Mouse (Mus musculus) left cerebral cortex, adult 8-10 months (tissue): ENCODE results near the gene Ptx4. TPM values are rescaled to one million over a fixed set of nuclear protein-coding genes. Genes with fewer than 3 reads are reported as not detected.
A peak's percentile ranks its signal among the peaks of the same experiment; 100 is the strongest.

Source experiments
- DNase-seq, 2 experiments: peaks; one replicate each; pipeline ENCODE4 v3.0.0; 2022; ENCODE audit warnings: low spot score in 2 of 2
- total RNA-seq, 4 experiments: library from RNA; stranded (reverse); gene quantifications; 2 replicates each; pipeline ENCODE4 v1.2.4; 2022

Ptx4 gene
- total RNA-seq, result under 1 TPM; 0.65 to 0.96 (median 0.75) TPM

- no peak for DNase-seq
Measured at GRCm38 (mm10) chr17:25120406-25120805, at the start of gene Ptx4. TSS of gene Ptx4 (plus strand) at chr17:25120760.

- peak in 1 of 2 experiments; percentile 37 for DNase-seq
Measured at GRCm38 (mm10) chr17:25076906-25077305, 43.7 kb upstream of the Ptx4 start.

GRCm38 (mm10) chr17:25077771-25078372, 42.7 kb upstream of the Ptx4 start:
- peak in 1 of 2 experiments; percentile 27 for DNase-seq

DNA sequence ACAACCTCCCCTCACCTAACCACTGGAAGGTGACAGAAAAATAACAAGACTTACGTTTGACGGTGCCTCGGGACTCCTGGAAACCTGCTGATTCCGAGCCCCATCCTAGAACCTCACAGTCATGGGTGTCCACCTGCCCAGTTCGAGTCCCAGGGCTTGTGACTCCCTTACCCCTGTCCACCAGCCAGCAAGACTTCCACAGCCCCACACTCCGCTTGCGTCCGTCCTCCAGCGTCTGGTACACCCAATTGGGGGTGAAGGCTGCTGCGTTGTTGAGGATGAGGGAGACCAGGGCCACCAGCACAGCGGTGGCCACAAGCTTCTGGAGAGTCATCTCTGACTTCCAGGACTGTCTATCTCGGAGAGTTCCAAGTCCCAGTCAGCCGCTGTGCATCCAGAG, 40.4 kb upstream of the Ptx4 start:
- no peak for DNase-seq

DNA sequence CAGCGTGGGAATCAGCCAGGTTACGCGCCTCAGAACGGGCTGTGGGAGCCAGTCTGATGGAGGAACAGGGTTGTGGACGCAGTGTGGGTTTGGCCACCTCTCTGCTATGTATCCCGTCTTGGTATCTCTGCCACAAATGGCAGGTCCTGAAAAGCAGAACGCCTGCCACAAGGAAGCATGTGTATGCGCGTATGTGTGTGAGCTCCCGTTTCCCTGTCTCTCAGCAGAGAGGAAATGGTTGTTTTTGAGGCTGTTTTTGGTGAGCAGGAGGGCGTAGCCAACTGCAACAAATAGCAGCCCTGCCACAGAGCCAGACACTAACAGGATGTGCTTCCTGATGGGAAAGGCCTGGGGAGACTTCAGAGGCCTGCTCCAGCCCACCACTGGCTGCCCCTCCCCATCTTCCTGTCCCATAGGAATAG, 39.6 kb upstream of the Ptx4 start:
- no peak for DNase-seq

DNA sequence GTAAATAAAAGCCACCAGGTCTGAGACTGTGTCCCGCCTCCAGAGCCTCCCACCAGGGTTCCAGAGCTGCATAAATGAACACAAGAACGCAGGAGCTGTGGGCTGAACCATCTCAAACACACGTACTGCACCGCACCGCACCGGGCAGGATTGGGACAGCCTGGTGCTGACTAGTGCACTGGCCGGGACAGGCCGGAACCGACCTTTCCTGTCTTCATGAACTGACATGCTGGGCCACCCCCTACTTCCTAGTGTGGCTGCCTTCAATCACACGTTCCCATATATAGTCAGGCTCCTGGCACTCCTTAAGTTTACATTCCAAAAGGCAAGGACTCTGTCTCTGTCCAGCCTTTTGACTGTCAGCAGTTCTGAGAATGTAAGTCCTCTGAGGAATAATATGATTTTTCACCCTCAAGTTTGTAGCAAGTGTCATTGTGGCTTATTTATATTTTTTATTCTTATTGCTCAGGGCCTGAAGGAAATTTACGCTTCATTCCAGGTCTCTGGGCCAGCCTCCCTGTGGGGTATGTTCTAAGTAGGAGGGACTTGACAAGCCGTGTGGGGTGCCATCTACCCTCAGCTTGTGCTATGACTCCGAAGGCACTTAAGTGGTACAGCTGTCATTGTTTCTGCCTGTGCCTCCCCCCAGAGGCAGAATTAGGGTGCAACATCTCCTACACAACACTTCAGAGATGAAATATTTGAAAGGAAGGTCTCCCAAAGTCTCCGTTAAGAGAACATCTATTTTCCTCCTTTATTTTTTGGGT, 38.3 kb upstream of the Ptx4 start:
- DNase-seq, result no peak

DNA sequence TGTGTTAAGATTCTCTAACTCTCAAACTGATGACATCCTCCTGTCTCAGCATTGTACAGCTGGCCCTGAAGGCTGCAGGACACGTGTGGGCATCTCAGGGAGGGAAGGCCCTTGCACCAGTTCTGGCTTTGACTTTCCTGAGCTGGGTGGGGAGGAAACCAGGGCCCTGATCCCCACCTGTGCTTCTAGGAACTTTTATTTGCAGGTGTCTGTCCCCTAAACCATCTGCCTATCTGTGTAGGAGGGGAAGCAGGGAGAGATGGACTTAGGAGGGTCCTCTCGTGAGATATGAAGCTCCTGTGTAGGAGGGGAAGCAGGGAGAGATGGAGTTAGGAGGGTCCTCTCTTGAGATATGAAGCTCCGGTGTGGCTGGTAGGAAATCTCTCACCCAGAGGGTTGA, 37.7 kb upstream of the Ptx4 start:
- no peak for DNase-seq

DNA sequence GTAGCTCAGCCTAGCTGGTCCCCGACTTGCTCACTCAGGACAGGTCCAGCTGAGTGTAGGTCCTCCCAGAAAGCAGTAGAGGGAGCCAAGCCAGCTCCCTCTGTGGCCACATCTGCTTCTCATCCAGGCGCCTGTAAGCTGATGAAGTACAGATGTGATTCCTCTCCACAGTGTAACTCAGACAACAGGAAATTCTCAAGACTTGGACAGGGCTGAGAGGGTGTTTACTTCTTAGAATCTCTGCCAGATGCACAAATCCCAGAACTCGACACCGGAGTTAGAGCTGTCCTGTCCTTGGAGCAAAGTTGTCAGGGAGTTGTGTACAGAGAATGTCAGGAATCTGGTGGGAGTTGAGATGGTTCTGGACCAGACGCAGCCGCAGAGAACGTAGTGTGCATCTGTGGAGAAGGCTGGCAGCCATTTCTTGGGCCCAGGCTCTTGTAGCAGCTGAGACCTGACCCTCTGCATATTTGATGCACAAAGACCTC, 37.1 kb upstream of the Ptx4 start, which contains the start of gene Tmem204:
TSS of gene Tmem204 (minus strand) at position 148 of the 488 bp plus-strand sequence.
- no peak for DNase-seq

DNA sequence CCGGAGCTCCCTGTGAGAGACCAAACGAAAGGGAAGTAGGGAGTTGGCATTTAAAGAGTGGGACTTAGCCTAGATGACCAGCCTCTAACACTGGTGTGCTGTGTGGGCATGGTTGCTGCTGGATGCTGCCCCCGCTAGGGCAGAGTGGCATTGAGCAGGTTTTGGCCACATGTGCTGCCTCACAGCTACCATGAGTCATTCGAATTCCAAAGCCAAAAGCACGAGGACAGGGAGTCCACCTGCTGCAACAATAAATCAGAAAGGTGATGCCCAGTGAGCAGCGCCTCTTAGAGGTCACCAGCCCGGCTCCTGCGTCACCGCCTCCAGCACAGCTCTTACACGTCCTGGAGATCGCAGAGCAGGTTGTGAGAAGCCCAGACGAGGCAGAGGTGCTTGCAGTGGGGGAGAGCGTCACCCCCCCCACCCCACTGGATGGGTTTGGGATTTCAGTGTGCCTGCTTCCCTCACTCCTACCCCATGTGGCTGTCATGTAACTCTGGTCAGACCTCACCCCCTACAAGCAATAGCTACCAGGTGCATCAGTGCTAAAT, 35.6 kb upstream of the Ptx4 start:
- DNase-seq, result no peak

DNA sequence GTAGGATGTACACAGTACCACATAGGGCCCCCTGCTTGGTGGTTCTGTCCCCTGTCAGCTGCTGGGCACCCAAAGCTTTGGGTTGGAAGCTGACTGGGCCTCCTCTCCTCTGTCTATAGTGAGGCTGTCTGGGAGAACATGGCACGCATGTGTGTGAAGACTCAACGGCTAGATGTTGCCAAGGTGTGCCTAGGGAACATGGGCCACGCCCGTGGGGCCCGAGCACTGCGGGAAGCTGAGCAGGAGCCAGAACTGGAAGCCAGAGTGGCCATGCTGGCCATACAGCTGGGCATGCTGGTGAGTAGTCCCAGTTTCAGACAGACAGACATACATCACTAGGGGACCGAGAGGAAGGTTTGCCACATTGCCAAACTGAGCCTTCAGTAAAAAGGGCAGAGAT, 33.8 kb upstream of the Ptx4 start:
- no peak for DNase-seq

GRCm38 (mm10) chr17:25089158-25089557, 31.4 kb upstream of the Ptx4 start:
- DNase-seq, result no peak

GRCm38 (mm10) chr17:25090450-25090849, 30.1 kb upstream of the Ptx4 start:
- DNase-seq, result no peak

- DNase-seq, result no peak
Measured at GRCm38 (mm10) chr17:25096221-25096620, 24.3 kb upstream of the Ptx4 start.

- DNase-seq, result no peak
Measured at GRCm38 (mm10) chr17:25100052-25100451, 20.5 kb upstream of the Ptx4 start.

DNA sequence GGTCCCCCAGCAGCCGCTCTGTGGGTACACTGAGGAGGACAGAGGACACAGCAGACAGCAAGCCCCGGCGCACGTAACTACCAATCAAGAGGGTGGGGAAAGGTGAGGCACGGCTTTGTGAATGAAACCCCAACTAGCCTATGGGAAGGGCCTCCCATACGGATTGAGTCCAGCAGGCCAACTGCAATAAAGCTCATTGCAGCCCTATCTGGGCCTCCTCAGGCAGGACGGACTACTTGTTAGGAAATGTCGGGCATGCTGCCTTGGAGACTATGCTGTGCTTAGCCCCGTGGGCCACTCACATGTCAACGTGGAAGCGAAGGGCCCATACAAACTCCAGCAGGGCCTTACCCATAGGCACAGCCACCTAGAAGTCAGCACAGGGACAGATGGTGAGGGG, 19.2 kb upstream of the Ptx4 start:
- no peak for DNase-seq

GRCm38 (mm10) chr17:25107786-25108185, 12.8 kb upstream of the Ptx4 start:
- DNase-seq, result no peak

- DNase-seq, result no peak
Measured at GRCm38 (mm10) chr17:25109578-25109977, 11.0 kb upstream of the Ptx4 start.

- DNase-seq, result no peak
Measured at GRCm38 (mm10) chr17:25110590-25110989, 10.0 kb upstream of the Ptx4 start.

- no peak for DNase-seq
Measured at GRCm38 (mm10) chr17:25111220-25111619, 9.3 kb upstream of the Ptx4 start.

DNA sequence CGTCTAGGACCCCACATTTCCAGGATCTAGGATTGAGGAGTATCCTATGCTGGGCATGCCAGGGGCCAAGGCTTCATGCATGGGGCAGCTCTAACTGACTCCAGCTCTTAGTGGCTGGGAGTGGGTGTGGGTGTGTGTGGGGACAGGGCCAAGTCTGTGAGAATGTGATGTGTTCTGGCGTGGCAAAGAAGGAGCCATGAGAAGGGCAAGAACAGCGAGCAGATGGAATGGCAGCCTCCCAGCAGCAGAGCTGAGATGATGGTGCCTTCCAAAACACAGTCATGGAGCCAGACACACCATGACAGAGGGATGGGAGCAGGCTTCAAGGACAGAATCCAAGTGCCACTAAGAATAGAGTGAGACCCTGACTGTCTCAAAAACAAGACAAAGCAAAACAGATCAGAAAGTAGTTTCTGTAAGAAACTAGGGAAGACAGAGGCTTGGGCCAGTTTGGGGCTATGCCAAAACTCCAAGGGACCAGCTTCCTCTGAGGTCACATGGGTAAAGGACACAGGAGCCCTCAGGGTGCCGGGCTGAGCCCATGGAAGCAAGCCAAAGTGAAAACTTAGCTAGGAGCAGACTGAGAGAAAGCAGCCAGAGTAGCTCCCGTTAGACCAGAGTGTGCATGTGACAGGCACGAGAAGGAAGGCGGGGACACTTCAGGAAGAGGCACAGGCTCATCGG, 8.7 kb upstream of the Ptx4 start:
- DNase-seq, result peak in 1 of 2 experiments; percentile 65

DNA sequence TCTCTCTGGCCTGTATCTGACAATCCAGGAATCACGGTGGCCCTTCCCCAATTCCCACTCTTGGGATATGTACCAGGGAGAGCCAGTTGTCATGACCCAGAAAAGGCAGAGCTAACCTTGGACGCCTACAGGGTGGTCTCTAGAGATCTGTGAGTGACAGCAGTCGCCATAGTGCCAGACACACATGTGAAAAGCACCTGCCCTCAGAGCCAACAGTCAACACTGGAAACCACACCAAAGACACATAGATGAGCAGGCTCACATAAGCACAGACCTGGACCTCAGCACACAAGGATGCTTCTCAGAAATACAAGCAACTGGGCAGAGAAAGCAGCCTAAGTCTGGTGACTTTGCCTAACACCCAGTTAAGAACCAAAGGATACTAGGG, 8.1 kb upstream of the Ptx4 start:
- DNase-seq, result no peak
